Mouse (Mus musculus): ENCODE results near the gene Esrrb. TPM values are rescaled to one million over a fixed set of nuclear protein-coding genes. Genes with fewer than 3 reads are reported as not detected.

Gene Esrrb
- 0.31 and 0.71 TPM in 2 replicates for polyA plus RNA-seq (2016; fragmentation: Nextera tagmentation; extraction: Ambion mirVana)

GRCm38 (mm10) chr12:86360696-86361631 lies at the start of gene Esrrb:
TSS of gene Esrrb (plus strand) at chr12:86361117.
- Histone ChIP-seq H3K27ac (peak within 1 kb of the TSS; percentile 66; the same call in 1 of the 2 replicates), H3K27me3 (ENCODE audit: insufficient read depth, poor library complexity, severe bottlenecking) (peaks cover 47% of the 10 kb centered on the region), H3K4me1 (replicated peaks) (peaks cover 44% of the 10 kb centered on the region), H3K9me3 (no peaks in the 10 kb centered on the region), H3K4me3 (no peak within 1 kb of the TSS), H3K36me3 (no peaks in the 10 kb centered on the region)
- no peak for DNase-seq (ENCODE audit: low spot score)
- 31% methylated on average over 22 of the region's 22 CpGs for WGBS

- no peak overlapping the region for H3K4me3 ChIP-seq
- H3K27ac ChIP-seq = no peak overlapping the region
- no peaks in the 10 kb centered on the region for H3K36me3 ChIP-seq
- 24% methylated on average over 12 of the region's 12 CpGs for WGBS
- H3K27me3 ChIP-seq (ENCODE audit: insufficient read depth, poor library complexity, severe bottlenecking) = peaks cover 36% of the 10 kb centered on the region
- no peak for DNase-seq (ENCODE audit: low spot score)
- H3K9me3 ChIP-seq = no peaks in the 10 kb centered on the region
- peaks cover 17% of the 10 kb centered on the region for H3K4me1 ChIP-seq (replicated peaks)
Measured at GRCm38 (mm10) chr12:86320629-86321028, 40.3 kb upstream of the Esrrb start.

- WGBS = 22% methylated on average over 3 of the region's 3 CpGs
- Histone ChIP-seq H3K36me3 (no peaks in the 10 kb centered on the region), H3K9me3 (no peaks in the 10 kb centered on the region), H3K27me3 (ENCODE audit: insufficient read depth, poor library complexity, severe bottlenecking) (peaks cover 27% of the 10 kb centered on the region), H3K27ac (peak overlapping the region; percentile 47; the same call in 1 of the 2 replicates), H3K4me1 (replicated peaks) (peaks cover 23% of the 10 kb centered on the region), H3K4me3 (no peak overlapping the region)
- no peak for DNase-seq (ENCODE audit: low spot score)
Measured at GRCm38 (mm10) chr12:86324297-86324696, 36.6 kb upstream of the Esrrb start.

- WGBS = 56% methylated on average over 4 of the region's 4 CpGs
- DNase-seq (ENCODE audit: low spot score) = no peak
Measured at GRCm38 (mm10) chr12:86329813-86330212, 31.1 kb upstream of the Esrrb start.

GRCm38 (mm10) chr12:86330684-86331083 lies 30.2 kb upstream of the Esrrb start:
- Histone ChIP-seq H3K27ac (no peak overlapping the region), H3K4me1 (replicated peaks) (peaks cover 8% of the 10 kb centered on the region; the same call in 1 of the 2 replicates), H3K4me3 (no peak overlapping the region), H3K36me3 (no peaks in the 10 kb centered on the region), H3K27me3 (ENCODE audit: insufficient read depth, poor library complexity, severe bottlenecking) (peaks cover 6% of the 10 kb centered on the region; the same call in 1 of the 2 replicates), H3K9me3 (no peaks in the 10 kb centered on the region)
- 85% methylated on average over 9 of the region's 9 CpGs for WGBS
- no peak for DNase-seq (ENCODE audit: low spot score)

More at GRCm38 (mm10) chr12:86329813-86330212, 31.1 kb upstream of the Esrrb start:
- Histone ChIP-seq H3K4me1 (replicated peaks) (peaks cover 8% of the 10 kb centered on the region; the same call in 1 of the 2 replicates), H3K36me3 (no peaks in the 10 kb centered on the region), H3K27me3 (ENCODE audit: insufficient read depth, poor library complexity, severe bottlenecking) (peaks cover 11% of the 10 kb centered on the region; the same call in 1 of the 2 replicates), H3K27ac (no peak overlapping the region), H3K4me3 (no peak overlapping the region), H3K9me3 (no peaks in the 10 kb centered on the region)

- Histone ChIP-seq H3K9me3 (no peaks in the 10 kb centered on the region), H3K36me3 (no peaks in the 10 kb centered on the region), H3K27me3 (ENCODE audit: insufficient read depth, poor library complexity, severe bottlenecking) (peaks cover 3% of the 10 kb centered on the region; the same call in 1 of the 2 replicates), H3K27ac (no peak overlapping the region), H3K4me1 (replicated peaks) (peaks cover 8% of the 10 kb centered on the region; the same call in 1 of the 2 replicates), H3K4me3 (no peak overlapping the region)
- WGBS = 75% methylated on average over 10 of the region's 10 CpGs
- no peak for DNase-seq (ENCODE audit: low spot score)
Measured at GRCm38 (mm10) chr12:86331248-86331647, 29.7 kb upstream of the Esrrb start.

GRCm38 (mm10) chr12:86336209-86336608 lies 24.7 kb upstream of the Esrrb start:
- H3K4me1 ChIP-seq (replicated peaks) = peaks cover 2% of the 10 kb centered on the region; the same call in 1 of the 2 replicates
- no peaks in the 10 kb centered on the region; the same call in 1 of the 2 replicates for H3K27me3 ChIP-seq (ENCODE audit: insufficient read depth, poor library complexity, severe bottlenecking)
- H3K36me3 ChIP-seq = no peaks in the 10 kb centered on the region
- WGBS = 91% methylated on average over 3 of the region's 3 CpGs
- H3K4me3 ChIP-seq = no peak overlapping the region
- no peak overlapping the region for H3K27ac ChIP-seq
- no peaks in the 10 kb centered on the region for H3K9me3 ChIP-seq
- no peak for DNase-seq (ENCODE audit: low spot score)

- H3K4me1 ChIP-seq (replicated peaks) = no peaks in the 10 kb centered on the region; the same call in 1 of the 2 replicates
- H3K27me3 ChIP-seq (ENCODE audit: insufficient read depth, poor library complexity, severe bottlenecking) = no peaks in the 10 kb centered on the region; the same call in 1 of the 2 replicates
- 68% methylated on average over 7 of the region's 7 CpGs for WGBS
- no peaks in the 10 kb centered on the region for H3K9me3 ChIP-seq
- no peak for DNase-seq (ENCODE audit: low spot score)
- no peaks in the 10 kb centered on the region for H3K36me3 ChIP-seq
- no peak overlapping the region for H3K27ac ChIP-seq
- no peak overlapping the region for H3K4me3 ChIP-seq
Measured at GRCm38 (mm10) chr12:86336887-86337286, 24.0 kb upstream of the Esrrb start.

GRCm38 (mm10) chr12:86349477-86349876 lies 11.4 kb upstream of the Esrrb start:
- Histone ChIP-seq H3K36me3 (no peaks in the 10 kb centered on the region), H3K9me3 (no peaks in the 10 kb centered on the region), H3K27me3 (ENCODE audit: insufficient read depth, poor library complexity, severe bottlenecking) (no peaks in the 10 kb centered on the region), H3K4me3 (no peak overlapping the region), H3K27ac (no peak overlapping the region), H3K4me1 (replicated peaks) (no peaks in the 10 kb centered on the region)
- DNase-seq (ENCODE audit: low spot score) = no peak
- 88% methylated on average over 8 of the region's 8 CpGs for WGBS

GRCm38 (mm10) chr12:86359406-86359805 lies 1.5 kb upstream of the Esrrb start:
- peaks cover 33% of the 10 kb centered on the region for H3K4me1 ChIP-seq (replicated peaks)
- 72% methylated on average over 6 of the region's 6 CpGs for WGBS
- DNase-seq (ENCODE audit: low spot score) = no peak
- no peaks in the 10 kb centered on the region for H3K9me3 ChIP-seq
- H3K27ac ChIP-seq = no peak overlapping the region
- no peak overlapping the region for H3K4me3 ChIP-seq
- peaks cover 32% of the 10 kb centered on the region for H3K27me3 ChIP-seq (ENCODE audit: insufficient read depth, poor library complexity, severe bottlenecking)
- no peaks in the 10 kb centered on the region for H3K36me3 ChIP-seq

- Histone ChIP-seq H3K36me3 (no peaks in the 10 kb centered on the region), H3K4me3 (no peak overlapping the region), H3K9me3 (no peaks in the 10 kb centered on the region), H3K27ac (no peak overlapping the region), H3K4me1 (replicated peaks) (peaks cover 38% of the 10 kb centered on the region), H3K27me3 (ENCODE audit: insufficient read depth, poor library complexity, severe bottlenecking) (peaks cover 36% of the 10 kb centered on the region)
- no peak for DNase-seq (ENCODE audit: low spot score)
- 83% methylated on average over 8 of the region's 8 CpGs for WGBS
Measured at GRCm38 (mm10) chr12:86359873-86360272, 1.0 kb upstream of the Esrrb start.

GRCm38 (mm10) chr12:86364285-86364684 lies 3.4 kb downstream of the Esrrb start:
- Histone ChIP-seq H3K4me1 (replicated peaks) (peaks cover 58% of the 10 kb centered on the region), H3K9me3 (no peaks in the 10 kb centered on the region), H3K36me3 (no peaks in the 10 kb centered on the region), H3K27ac (no peak overlapping the region), H3K27me3 (ENCODE audit: insufficient read depth, poor library complexity, severe bottlenecking) (peaks cover 55% of the 10 kb centered on the region), H3K4me3 (no peak overlapping the region)
- 11% methylated on average over 5 of the region's 5 CpGs for WGBS
- DNase-seq (ENCODE audit: low spot score) = no peak

GRCm38 (mm10) chr12:86364756-86365155 lies 3.8 kb downstream of the Esrrb start:
- no peaks in the 10 kb centered on the region for H3K9me3 ChIP-seq
- H3K4me1 ChIP-seq (replicated peaks) = peaks cover 58% of the 10 kb centered on the region
- peaks cover 55% of the 10 kb centered on the region for H3K27me3 ChIP-seq (ENCODE audit: insufficient read depth, poor library complexity, severe bottlenecking)
- no peak for DNase-seq (ENCODE audit: low spot score)
- no peak overlapping the region for H3K27ac ChIP-seq
- WGBS = 16% methylated on average over 5 of the region's 5 CpGs
- H3K36me3 ChIP-seq = no peaks in the 10 kb centered on the region
- no peak overlapping the region for H3K4me3 ChIP-seq

Measured in hindbrain, embryonic 10.5 days (tissue).